Mouse (Mus musculus) hindbrain, embryonic 11.5 days (tissue): Measurements from ENCODE around the gene Lrrc56. TPM values are rescaled to one million over a fixed set of nuclear protein-coding genes. Genes with fewer than 3 reads are reported as not detected.

Experiments
- ATAC-seq: fragments of 200-750 bp; cut with Nextera tagmentation; 2 replicates; pipeline ENCODE4 v1.8.0; 2017; ENCODE audit warnings: mild to moderate bottlenecking, moderate TSS enrichment, moderate library complexity; ENCODE audit not compliant: low FRiP score
- DNase-seq: peaks from one replicate; pipeline ENCODE4 v3.0.0-alpha.2; 2015; ENCODE audit warnings: low spot score
- H3K27ac ChIP-seq: fragments of 300-500 bp; sonication (generic); 2 replicates; pipeline ENCODE4 v1.5.1; 2014; ENCODE audit warnings: mild to moderate bottlenecking, low read depth, low read length
- H3K27me3 ChIP-seq: fragments of 300-500 bp; sonication (generic); 2 replicates; pipeline ENCODE4 v1.6.1; 2014; ENCODE audit warnings: mild to moderate bottlenecking, low read length, moderate library complexity, mixed read lengths; ENCODE audit not compliant: control insufficient read depth, insufficient read depth
- H3K36me3 ChIP-seq: fragments of 300-500 bp; sonication (generic); 2 replicates; pipeline ENCODE4 v1.6.1; 2014; ENCODE audit warnings: mild to moderate bottlenecking, low read length, moderate library complexity, mixed read lengths; ENCODE audit not compliant: control insufficient read depth, insufficient read depth
- H3K4me1 ChIP-seq: fragments of 300-500 bp; sonication (generic); replicated peaks from 2 replicates; pipeline ENCODE4 v1.6.1; 2014; ENCODE audit warnings: low read length, mixed read lengths; ENCODE audit not compliant: control insufficient read depth, insufficient read depth
- H3K4me2 ChIP-seq: fragments of 300-500 bp; sonication (generic); replicated peaks from 2 replicates; pipeline ENCODE4 v1.6.1; 2014; ENCODE audit warnings: mild to moderate bottlenecking, low read depth, low read length
- H3K4me3 ChIP-seq: fragments of 300-500 bp; sonication (generic); 2 replicates; pipeline ENCODE4 v1.5.1; 2014; ENCODE audit warnings: low read depth, low read length
- H3K9ac ChIP-seq: fragments of 300-500 bp; sonication (generic); 2 replicates; pipeline ENCODE4 v1.6.1; 2014; ENCODE audit warnings: low read depth, low read length
- H3K9me3 ChIP-seq: fragments of 300-500 bp; sonication (generic); 2 replicates; pipeline ENCODE4 v1.6.1; 2016; ENCODE audit warnings: low read length; ENCODE audit not compliant: control insufficient read depth
- WGBS: fragments of 180-500 bp; shearing (Covaris S2); extraction: QIAGEN DNeasy Blood & Tissue Kit; methylation state at CpG from one replicate; pipeline ENCODE4 v1.1.7; 2014; 5-methylcytosine and 5-hydroxymethylcytosine counted together
- polyA plus RNA-seq: library from polyadenylated mRNA; unstranded; fragments of >200 nt; fragmentation: Nextera tagmentation; extraction: Ambion mirVana; gene quantifications from 2 replicates; pipeline ENCODE4 v1.2.1, GENCODE M21; 2014

Gene Lrrc56
- polyA plus RNA-seq, 1 experiment from 2014 or later, result 7.8 TPM

DNA sequence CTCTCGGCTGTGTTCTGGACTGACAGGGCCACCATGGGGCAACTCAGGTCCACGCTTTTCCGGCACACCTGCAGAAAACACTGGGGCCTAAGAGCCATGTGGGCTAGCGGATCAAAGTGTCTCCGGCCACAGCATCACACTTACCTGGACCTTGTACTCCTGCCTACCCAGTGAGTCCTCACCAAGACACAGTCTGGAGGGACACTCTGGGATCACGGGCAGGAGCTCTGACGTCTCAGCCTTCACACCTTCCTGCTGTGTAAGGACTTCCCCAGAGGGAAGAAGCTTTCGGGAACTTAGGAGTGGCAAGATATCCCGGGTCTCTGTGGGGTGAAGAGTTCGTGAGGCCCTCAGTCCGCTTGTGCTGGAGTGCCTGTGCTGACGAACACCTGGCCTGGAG, 16.2 kb downstream of the Lrrc56 start:
- 81% methylated on average over 12 of the region's 12 CpGs for WGBS

DNA sequence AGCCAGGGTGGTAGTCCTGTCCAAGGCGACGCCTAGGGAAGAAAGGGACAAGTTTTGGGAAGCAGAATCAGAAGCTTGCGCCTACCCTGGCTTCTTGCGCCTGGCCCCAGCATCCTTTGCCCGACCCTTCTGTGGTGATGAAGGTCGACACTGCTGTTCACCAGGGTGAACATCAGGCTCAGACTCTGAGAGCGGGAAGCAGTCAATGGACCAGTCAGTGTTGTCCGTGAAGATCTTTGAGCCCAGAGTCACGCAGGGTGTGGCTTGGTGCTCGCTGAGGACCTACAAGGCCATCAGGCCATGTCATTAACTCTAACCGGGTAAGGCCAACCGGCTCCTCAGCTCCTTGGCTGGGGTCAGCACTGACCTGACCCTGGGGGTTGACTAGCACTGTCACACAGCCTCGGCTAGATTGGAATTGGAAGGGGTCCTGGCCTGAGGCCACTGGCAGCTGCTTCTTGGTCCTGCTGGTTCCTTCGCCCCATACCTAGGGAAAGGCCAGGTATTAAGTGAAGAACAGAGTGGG, 16.7 kb downstream of the Lrrc56 start:
- ATAC-seq (no peak), DNase-seq (no peak)
- H3K27me3 ChIP-seq, result no peaks in the 10 kb centered on the region
- H3K9me3 ChIP-seq, result no peaks in the 10 kb centered on the region
- no peak overlapping the region for H3K27ac ChIP-seq
- no peak overlapping the region for H3K4me2 ChIP-seq
- no peak overlapping the region for H3K4me3 ChIP-seq
- H3K9ac ChIP-seq, result no peak overlapping the region
- 88% methylated on average over 14 of the region's 14 CpGs for WGBS
- H3K4me1 ChIP-seq, result peaks cover 5% of the 10 kb centered on the region; the same call in 1 of the 2 replicates
- H3K36me3 ChIP-seq, result no peaks in the 10 kb centered on the region

More for the DNA sequence above, 16.2 kb downstream of the Lrrc56 start:
- DNase-seq (no peak), ATAC-seq (no peak)
- Histone ChIP-seq H3K9me3 (no peaks in the 10 kb centered on the region), H3K4me2 (no peak overlapping the region), H3K4me1 (peaks cover 4% of the 10 kb centered on the region; the same call in 1 of the 2 replicates), H3K27ac (no peak overlapping the region), H3K27me3 (no peaks in the 10 kb centered on the region), H3K9ac (no peak overlapping the region), H3K36me3 (no peaks in the 10 kb centered on the region), H3K4me3 (no peak overlapping the region)

- Histone ChIP-seq H3K4me1 (peaks cover 7% of the 10 kb centered on the region; the same call in 1 of the 2 replicates), H3K4me2 (no peak overlapping the region), H3K36me3 (0 out of 2 replicates have a peak, but pooled peaks cover 4% of the 10 kb centered on the region), H3K9me3 (no peaks in the 10 kb centered on the region), H3K27ac (no peak overlapping the region), H3K27me3 (no peaks in the 10 kb centered on the region), H3K4me3 (no peak overlapping the region), H3K9ac (no peak overlapping the region)
- ATAC-seq, result no peak
- no peak for DNase-seq
- 87% methylated on average over 3 of the region's 3 CpGs for WGBS
These were observed 19.2 kb downstream of the Lrrc56 start for GRCm38 (mm10) chr7:141213133-141213532.

DNA sequence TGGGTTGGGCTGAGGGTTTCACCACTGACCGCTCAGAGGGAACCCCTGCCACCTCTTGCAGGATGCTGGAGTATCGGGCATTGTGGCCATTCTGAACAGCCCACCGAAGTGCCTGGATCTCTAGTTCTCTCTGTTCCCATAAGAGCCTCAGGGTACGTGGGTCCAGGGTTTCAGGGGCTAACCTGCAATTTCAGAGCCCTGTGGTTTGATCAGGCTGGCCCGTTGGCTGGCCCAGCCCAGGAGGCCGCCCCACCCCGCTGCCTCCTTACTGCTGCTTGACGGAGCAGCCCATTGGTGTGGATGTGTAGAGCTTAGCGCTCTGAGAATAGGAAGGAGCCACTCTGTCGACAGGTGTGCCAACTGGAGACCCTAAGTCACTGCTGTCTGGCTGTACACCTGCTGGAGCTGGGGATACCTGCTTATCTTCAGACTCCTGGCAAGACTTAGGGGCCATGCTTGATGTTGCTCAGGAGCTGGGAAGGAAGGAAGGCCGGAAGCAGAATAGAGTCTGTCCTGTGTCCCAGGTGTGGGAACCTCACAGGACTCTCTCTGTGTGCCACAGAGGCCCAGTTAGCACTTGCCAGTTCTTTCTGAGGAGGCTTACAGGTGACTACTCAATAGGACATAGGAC, 19.8 kb downstream of the Lrrc56 start, which contains the start of gene Lmntd2:
TSS of gene Lmntd2 (minus strand) at position 476 of the 631 bp plus-strand sequence.
- ATAC-seq, result no peak

DNA sequence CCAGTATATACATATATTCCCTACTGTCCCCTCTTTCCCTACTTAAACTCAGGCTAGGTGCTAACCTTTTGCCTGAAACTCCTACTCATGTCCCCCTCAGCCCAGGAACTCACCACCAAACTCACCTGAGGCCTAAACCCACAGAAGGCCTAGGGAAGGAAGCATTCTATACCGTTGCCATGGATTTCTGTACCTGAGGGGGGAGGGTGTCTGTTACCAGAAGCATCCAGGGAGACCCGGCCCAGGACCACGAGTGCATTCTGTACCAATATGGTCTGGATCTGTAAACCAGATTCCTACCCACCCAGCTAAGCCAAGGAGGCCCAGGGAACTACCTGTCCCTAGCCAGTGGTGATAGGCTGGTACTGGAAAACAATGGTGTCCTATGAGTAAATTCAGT, 20.4 kb downstream of the Lrrc56 start:
- DNase-seq (no peak), ATAC-seq (no peak)
- Histone ChIP-seq H3K4me1 (peaks cover 7% of the 10 kb centered on the region; the same call in 1 of the 2 replicates), H3K4me3 (no peak overlapping the region; the same call in 1 of the 2 replicates), H3K27ac (peak overlapping the region; percentile 96), H3K9me3 (no peaks in the 10 kb centered on the region), H3K27me3 (no peaks in the 10 kb centered on the region), H3K4me2 (no peak overlapping the region), H3K36me3 (0 out of 2 replicates have a peak, but pooled peaks cover 4% of the 10 kb centered on the region), H3K9ac (no peak overlapping the region)
- 84% methylated on average over 3 of the region's 3 CpGs for WGBS

More for the DNA sequence above, 19.8 kb downstream of the Lrrc56 start, which contains the start of gene Lmntd2:
- Histone ChIP-seq H3K9me3 (no peaks in the 10 kb centered on the region), H3K9ac (peak within 1 kb of the TSS; percentile 71), H3K4me2 (peak within 1 kb of the TSS; percentile 85), H3K4me1 (peaks cover 7% of the 10 kb centered on the region; the same call in 1 of the 2 replicates), H3K36me3 (0 out of 2 replicates have a peak, but pooled peaks cover 4% of the 10 kb centered on the region), H3K4me3 (peak within 1 kb of the TSS; percentile 56), H3K27me3 (no peaks in the 10 kb centered on the region), H3K27ac (peak within 1 kb of the TSS; percentile 96)
- WGBS, result 92% methylated on average over 11 of the region's 11 CpGs
- no peak for DNase-seq

DNA sequence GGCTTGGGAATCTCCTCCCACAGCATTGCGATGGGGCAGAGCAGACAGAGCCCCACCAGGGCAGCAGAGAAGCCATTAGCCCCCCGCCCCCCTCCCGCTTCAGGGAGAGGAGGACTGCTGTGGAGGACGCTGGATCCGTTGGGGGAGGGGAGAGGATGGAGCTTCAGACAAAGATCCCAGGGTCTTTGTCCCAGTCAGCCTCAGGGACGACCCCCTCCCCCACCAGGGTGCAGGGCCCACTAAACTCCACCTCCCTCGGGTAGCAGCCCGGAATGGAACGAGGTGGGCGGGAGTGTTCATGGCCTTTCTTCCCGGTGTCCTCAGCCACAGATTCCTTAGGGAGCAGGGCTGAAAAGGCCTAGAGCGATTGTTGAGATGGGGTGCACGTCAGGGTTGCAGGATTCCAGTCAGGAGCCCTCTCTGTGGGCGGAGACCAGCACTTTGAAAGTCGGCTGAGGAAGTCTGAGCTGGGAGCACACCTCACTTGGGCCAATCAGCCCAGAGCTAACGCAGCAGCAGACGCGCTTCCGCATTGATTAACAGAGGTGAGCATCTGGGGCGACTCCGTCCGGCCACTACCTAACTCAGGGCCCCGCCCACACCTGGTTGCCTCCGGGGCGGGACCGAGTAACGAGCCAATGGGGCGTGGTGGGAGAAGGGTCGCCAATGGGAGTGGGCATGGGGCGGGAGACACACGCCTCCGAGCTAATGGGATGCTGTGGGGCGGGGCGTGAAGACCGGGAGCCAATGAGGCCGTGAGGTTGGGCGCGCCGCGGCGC, 21.3 kb downstream of the Lrrc56 start, which contains the start of gene Rassf7:
TSS of gene Rassf7 (plus strand) at position 760 of the 779 bp plus-strand sequence.
- Histone ChIP-seq H3K9me3 (no peaks in the 10 kb centered on the region), H3K27me3 (no peaks in the 10 kb centered on the region), H3K9ac (peak within 1 kb of the TSS; percentile 71), H3K4me1 (peaks cover 7% of the 10 kb centered on the region; the same call in 1 of the 2 replicates), H3K4me3 (peak within 1 kb of the TSS; percentile 56), H3K4me2 (peak within 1 kb of the TSS; percentile 85), H3K27ac (peak within 1 kb of the TSS; percentile 96), H3K36me3 (0 out of 2 replicates have a peak, but pooled peaks cover 4% of the 10 kb centered on the region)
- ATAC-seq, result peak; percentile 97
- WGBS, result under 1% methylated on average over 41 of the region's 41 CpGs
- DNase-seq, result peak; percentile 97

DNA sequence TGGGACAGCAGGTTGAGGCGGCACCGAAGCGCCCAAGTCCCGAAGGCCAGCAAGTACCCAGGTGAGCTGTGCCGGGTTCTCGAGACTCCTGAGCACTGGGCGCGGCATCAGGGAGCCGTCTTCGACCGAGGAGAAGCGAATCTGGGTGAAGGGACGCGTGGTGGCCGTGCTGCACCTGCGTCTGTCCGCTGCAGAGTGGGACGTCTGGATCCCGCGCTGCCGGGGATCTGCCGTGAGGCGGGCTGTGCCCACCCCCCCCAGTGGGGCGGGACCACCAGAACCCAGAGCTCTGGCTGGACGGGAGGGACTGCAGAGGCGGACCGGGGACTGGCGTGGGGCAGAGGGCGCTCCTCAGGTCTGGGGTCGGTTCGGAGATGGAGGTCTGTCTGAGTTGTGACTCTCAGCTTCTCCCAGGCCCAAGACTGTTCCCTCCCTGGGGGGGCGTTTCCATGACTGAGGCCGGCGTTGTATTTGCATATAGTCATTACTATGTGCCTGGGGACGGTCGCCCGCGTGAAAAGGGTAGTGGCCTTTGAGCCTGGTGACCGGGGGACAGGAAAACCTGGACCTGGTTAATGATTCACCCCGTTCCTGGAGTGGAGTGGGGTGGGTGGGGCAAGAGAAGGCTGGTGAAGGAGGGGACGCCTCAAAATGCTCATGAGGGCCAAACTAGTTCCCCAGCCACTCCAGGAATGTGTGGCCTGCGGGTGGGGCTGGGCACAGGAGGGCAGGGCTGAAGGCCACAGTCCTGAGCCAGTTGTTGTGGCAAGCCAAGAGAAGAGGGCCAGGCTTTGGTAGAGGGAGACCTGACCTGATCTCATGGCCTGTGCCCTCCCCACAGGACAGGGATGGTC, 22.1 kb downstream of the Lrrc56 start:
- Histone ChIP-seq H3K9me3 (no peaks in the 10 kb centered on the region), H3K4me1 (peaks cover 10% of the 10 kb centered on the region), H3K4me2 (peak overlapping the region; percentile 85), H3K27ac (peak overlapping the region; percentile 67), H3K9ac (peak overlapping the region; percentile 54), H3K36me3 (0 out of 2 replicates have a peak, but pooled peaks cover 4% of the 10 kb centered on the region), H3K4me3 (peak overlapping the region; percentile 56), H3K27me3 (no peaks in the 10 kb centered on the region)
- DNase-seq, result no peak
- peak; percentile 74 for ATAC-seq
- under 1% methylated on average over 42 of the region's 42 CpGs for WGBS

- no peak overlapping the region for H3K27ac ChIP-seq
- no peaks in the 10 kb centered on the region for H3K27me3 ChIP-seq
- ATAC-seq (no peak), DNase-seq (no peak)
- no peak overlapping the region for H3K4me3 ChIP-seq
- 0 out of 2 replicates have a peak, but pooled peaks cover 4% of the 10 kb centered on the region for H3K36me3 ChIP-seq
- no peaks in the 10 kb centered on the region for H3K9me3 ChIP-seq
- peak overlapping the region; percentile 85 for H3K4me2 ChIP-seq
- 87% methylated on average over 11 of the region's 11 CpGs for WGBS
- no peak overlapping the region for H3K9ac ChIP-seq
- H3K4me1 ChIP-seq, result peaks cover 12% of the 10 kb centered on the region
These were observed 22.9 kb downstream of the Lrrc56 start for GRCm38 (mm10) chr7:141216894-141217293.
